Mouse (Mus musculus): ENCODE results near the gene Zfp84.
"Not testable (repeated sequence)": the region's sequence is repeated elsewhere in the genome, so short reads cannot be mapped to it uniquely, and the experiment has no call there.

Gene Zfp84

GRCm38 (mm10) chr7:29768090-29768900, at the start of gene Zfp84:
Gene Zfp84, plus strand, starts transcription at chr7:29768552.
- peak; percentile 88 for DNase-seq

GRCm38 (mm10) chr7:29725461-29726142, 42.8 kb upstream of the Zfp84 start:
- not testable (repeated sequence) for DNase-seq

GRCm38 (mm10) chr7:29726860-29727259, 41.5 kb upstream of the Zfp84 start, which contains the start of gene Catsperg2:
Gene Catsperg2, minus strand, starts transcription at chr7:29727032.
- DNase-seq = not testable (repeated sequence)

- DNase-seq = no peak
Observed at GRCm38 (mm10) chr7:29728055-29728454, 40.3 kb upstream of the Zfp84 start.

- DNase-seq = no peak
Observed at GRCm38 (mm10) chr7:29742258-29742657, 26.1 kb upstream of the Zfp84 start.

GRCm38 (mm10) chr7:29760476-29760875, 7.9 kb upstream of the Zfp84 start:
- no peak for DNase-seq

GRCm38 (mm10) chr7:29764702-29765101, 3.6 kb upstream of the Zfp84 start:
- no peak for DNase-seq

GRCm38 (mm10) chr7:29767058-29767686, 1.2 kb upstream of the Zfp84 start:
- peak; percentile 84 for DNase-seq

- DNase-seq = no peak
Observed at GRCm38 (mm10) chr7:29768980-29769379, 628 bp downstream of the Zfp84 start.

- DNase-seq = no peak
Observed at GRCm38 (mm10) chr7:29773503-29773902, 5.2 kb downstream of the Zfp84 start.

GRCm38 (mm10) chr7:29774371-29774770, 6.0 kb downstream of the Zfp84 start:
- DNase-seq = no peak

- DNase-seq = no peak
Observed at GRCm38 (mm10) chr7:29776568-29776967, 8.2 kb downstream of the Zfp84 start.

- DNase-seq = no peak
Observed at GRCm38 (mm10) chr7:29777372-29777771, 9.0 kb downstream of the Zfp84 start.

GRCm38 (mm10) chr7:29783871-29784551, 15.7 kb downstream of the Zfp84 start, which contains the start of gene Zfp30:
Gene Zfp30, plus strand, starts transcription at chr7:29783998.
- peak; percentile 79 for DNase-seq

GRCm38 (mm10) chr7:29785023-29785422, 16.7 kb downstream of the Zfp84 start:
- no peak for DNase-seq

- DNase-seq = no peak
Observed at GRCm38 (mm10) chr7:29785888-29786287, 17.5 kb downstream of the Zfp84 start.

- DNase-seq = no peak
Observed at GRCm38 (mm10) chr7:29792906-29793305, 24.6 kb downstream of the Zfp84 start.

- no peak for DNase-seq
Observed at GRCm38 (mm10) chr7:29807046-29807445, 38.7 kb downstream of the Zfp84 start.

GRCm38 (mm10) chr7:29812244-29812643, 43.9 kb downstream of the Zfp84 start:
- DNase-seq = no peak

GRCm38 (mm10) chr7:29814381-29814780, 46.0 kb downstream of the Zfp84 start:
- DNase-seq = no peak

- peak; percentile 12 for DNase-seq
Observed at GRCm38 (mm10) chr7:29815061-29815784, 46.9 kb downstream of the Zfp84 start.

GRCm38 (mm10) chr7:29815910-29816429, 47.6 kb downstream of the Zfp84 start, which contains the start of gene Zfp790:
Gene Zfp790, plus strand, starts transcription at chr7:29816114.
- DNase-seq = peak; percentile 86

Measured in thymus, postnatal 14 days (tissue).